Mouse (Mus musculus) adrenal gland, postnatal 36 days (tissue): Measurements from ENCODE around the gene Tgfb1. TPM values are rescaled to one million over a fixed set of nuclear protein-coding genes. Genes with fewer than 3 reads are reported as not detected.

Experiments used
- DNase-seq, 2 experiments: peaks; one replicate each; pipeline ENCODE4 v3.0.0; 2021; ENCODE audit warnings: mixed read lengths in 1 of 2
- long read RNA-seq, 2 experiments: library from polyadenylated mRNA; stranded (forward); transcript quantifications; one replicate each; pipeline ENCODE4 v2.0.0; 2021; ENCODE audit warnings: borderline sequencing depth in 2 of 2
- total RNA-seq, 2 experiments: library from RNA; stranded (reverse); gene quantifications; 2 replicates each; pipeline ENCODE4 v1.2.3; 2021

The Tgfb1 gene
- 10 to 100 TPM; 35.5 to 48.9 TPM for total RNA-seq
- long read RNA-seq, experiment 1, transcript Tgfb1-201 (7 exons, 2,175 nt), result major isoform, 10 of 11 reads
- long read RNA-seq, experiment 1, partial matches to known transcripts, result 1 of 11 reads
- long read RNA-seq, experiment 1, other reads (novel, unspliced or antisense), result 0 of 11 reads
- long read RNA-seq, experiment 2, transcript Tgfb1-201 (7 exons, 2,175 nt), result major isoform, 11 of 13 reads
- long read RNA-seq, experiment 2, partial matches to known transcripts, result 2 of 13 reads
- long read RNA-seq, experiment 2, other reads (novel, unspliced or antisense), result 0 of 13 reads

DNA sequence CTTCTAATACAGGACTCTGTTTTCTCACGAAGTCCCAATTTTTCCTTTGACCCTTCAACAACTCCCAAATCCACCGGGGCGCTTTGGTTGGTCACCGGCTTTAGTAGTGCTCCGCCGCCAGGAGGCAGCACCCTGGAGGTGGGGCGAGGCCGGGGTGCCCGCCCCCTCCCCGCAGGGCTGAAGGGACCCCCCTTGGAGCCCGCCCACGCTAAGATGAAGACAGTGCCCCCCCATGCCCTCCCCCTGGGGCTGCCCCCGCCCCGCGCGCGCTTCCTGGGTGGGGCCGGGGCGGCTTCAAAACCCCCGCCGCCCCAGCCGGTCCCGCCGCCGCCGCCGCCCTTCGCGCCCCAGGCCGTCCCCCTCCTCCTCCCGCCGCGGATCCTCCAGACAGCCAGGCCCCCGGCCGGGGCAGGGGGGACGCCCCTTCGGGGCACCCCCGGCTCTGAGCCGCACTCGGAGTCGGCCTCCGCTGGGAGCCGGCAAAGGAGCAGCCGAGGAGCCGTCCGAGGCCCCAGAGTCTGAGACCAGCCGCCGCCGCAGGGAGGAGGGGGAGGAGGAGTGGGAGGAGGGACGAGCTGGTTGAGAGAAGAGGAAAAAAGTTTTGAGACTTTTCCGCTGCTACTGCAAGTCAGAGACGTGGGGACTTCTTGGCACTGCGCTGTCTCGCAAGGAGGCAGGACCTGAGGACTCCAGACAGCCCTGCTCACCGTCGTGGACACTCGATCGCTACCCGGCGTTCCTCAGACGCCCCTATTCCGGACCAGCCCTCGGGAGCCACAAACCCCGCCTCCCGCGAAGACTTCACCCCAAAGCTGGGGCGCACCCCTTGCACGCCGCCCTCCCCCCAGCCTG lies at the start of gene Tgfb1:
Gene Tgfb1 (plus strand): TSS at position 323 of the 852 bp plus-strand sequence.
- peak; percentile 85 to 91 for DNase-seq

GRCm38 (mm10) chr7:25637099-25637498 lies 49.7 kb upstream of the Tgfb1 start:
- DNase-seq, result no peak

DNA sequence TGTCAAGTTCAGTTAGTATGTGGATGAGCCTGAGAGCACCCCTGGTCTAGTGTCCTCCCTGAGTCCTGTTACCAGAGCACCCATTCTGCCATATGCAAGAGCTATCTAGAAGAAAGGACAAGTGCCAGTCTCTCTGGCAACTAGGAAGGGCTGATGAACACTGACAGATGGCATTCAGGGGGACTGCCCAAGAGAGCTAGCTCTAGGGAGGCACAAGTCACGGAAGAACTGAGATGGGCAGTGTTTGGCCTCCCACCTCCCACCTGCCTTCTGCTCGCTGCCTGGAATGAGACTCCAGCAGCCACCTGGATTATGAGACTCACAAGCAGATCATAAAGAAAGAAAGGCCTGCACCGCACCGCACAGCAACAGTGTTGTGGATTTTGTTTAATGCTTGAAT lies 47.0 kb upstream of the Tgfb1 start:
- DNase-seq, result no peak

- DNase-seq, result no peak
Observed at GRCm38 (mm10) chr7:25644136-25644535, 42.7 kb upstream of the Tgfb1 start.

- no peak for DNase-seq
Observed at GRCm38 (mm10) chr7:25644631-25645030, 42.2 kb upstream of the Tgfb1 start.

DNA sequence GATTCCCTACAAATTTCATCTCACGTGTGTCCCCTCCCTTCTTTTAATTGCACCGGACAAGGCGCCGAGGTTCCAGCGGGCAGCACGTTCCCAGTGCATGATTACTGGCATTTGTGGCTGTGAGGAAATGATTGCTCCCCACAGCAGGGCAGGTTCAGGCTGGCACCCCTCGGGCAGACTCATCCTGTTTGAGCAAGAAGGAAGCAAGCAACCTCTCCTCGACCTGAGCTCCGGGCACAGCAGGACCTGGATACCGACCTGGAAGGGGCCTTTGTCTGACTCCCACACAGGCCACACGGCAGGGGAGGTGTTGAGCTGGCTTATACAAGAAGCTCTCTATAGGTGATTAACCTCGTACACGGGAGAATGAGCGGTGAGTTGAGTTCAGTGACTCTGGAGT lies 41.7 kb upstream of the Tgfb1 start:
- no peak for DNase-seq

GRCm38 (mm10) chr7:25647574-25648123 lies 39.2 kb upstream of the Tgfb1 start:
- DNase-seq, result no peak

DNA sequence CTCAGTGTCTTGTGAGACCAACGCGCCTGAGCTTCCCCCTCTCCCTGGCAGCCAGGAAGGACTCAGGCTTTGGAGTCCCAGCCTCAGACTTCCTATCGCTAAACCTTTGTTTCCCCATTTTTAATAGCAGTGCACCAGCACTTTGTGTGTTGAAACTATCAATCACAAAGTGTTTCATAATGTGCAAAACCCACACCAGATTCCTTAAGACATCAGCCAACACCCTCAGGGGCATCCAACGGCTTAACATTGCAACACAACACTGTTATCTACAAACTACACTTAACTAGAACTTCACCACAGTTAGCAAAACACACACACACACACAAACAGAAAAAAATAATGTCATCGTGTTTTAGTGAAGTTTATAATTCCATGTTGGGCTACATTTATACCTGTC lies 37.0 kb upstream of the Tgfb1 start:
- no peak for DNase-seq

- no peak for DNase-seq
Observed at GRCm38 (mm10) chr7:25651281-25651680, 35.5 kb upstream of the Tgfb1 start.

DNA sequence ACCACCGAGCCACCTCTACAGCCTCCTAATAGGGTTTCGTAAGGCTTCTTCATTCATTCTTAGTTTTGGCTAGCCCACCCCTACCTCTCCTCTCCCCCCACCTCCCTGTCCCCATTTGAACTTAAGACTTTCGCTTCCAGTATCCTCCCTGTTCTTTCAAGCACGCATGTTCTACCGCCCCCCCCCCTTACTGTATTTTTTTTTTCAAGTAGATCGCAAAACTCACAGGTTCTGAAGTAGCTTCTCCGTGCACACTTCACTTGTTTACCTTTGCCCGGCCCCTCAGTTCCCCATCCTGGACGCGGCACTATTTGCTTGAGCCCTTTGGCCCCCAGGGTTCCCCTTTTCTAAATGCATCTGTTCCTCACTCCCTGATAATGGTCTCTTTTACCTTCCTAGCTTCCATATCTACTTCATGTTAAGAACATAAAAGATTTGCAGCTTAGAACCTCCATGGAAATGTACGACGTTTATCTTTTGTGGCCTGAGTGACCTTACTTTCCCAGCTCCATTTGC lies 34.5 kb upstream of the Tgfb1 start:
- no peak for DNase-seq

- peak in 1 of 2 experiments; percentile 49 for DNase-seq
Observed at GRCm38 (mm10) chr7:25655601-25656428, 31.0 kb upstream of the Tgfb1 start.

- no peak for DNase-seq
Observed at GRCm38 (mm10) chr7:25657785-25658184, 29.0 kb upstream of the Tgfb1 start.

DNA sequence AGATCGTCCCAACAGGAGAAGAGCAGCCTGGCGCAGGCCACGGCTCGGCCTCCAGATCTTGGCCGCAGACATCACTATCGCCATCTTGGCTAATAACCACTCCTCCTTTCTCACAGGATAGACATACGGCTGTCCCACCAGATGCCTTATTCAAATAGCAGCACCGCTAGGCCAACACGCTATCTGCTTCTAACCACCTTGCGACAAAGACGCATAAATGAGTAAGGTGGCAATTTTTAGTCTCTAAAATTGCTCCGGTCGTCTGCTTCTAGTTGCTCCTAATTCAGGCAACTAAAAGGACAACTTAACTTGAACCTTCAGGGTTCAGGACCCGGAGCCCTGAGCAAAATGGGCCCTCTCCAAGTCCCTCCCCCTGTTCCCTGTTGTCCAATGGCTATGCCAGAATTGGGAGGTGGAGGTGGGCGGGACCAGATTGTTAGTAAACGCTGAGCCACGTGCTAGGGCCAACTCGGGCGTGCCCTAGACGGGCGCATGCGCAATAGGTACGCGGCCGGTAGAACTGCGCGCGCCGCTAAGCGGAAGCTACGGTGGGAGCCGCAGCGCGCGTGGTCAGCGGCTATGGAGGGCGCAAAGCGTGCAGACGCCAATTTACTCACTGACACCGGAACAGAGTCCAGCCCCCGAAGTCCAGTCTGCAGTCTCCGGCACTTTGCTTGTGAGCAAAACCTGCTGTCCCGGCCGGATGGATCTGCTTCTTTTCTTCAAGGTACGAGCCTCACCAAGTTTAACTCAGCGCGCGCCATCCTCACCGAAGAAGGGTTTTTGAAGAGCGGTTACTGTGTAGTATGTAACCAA lies 27.9 kb upstream of the Tgfb1 start, which contains the start of the genes Bckdha and Exosc5:
Gene Bckdha (minus strand): TSS at position 325 of the 816 bp plus-strand sequence.
Gene Exosc5 (plus strand): TSS at position 508 of the 816 bp plus-strand sequence.
- peak; percentile 98 for DNase-seq

- DNase-seq, result no peak
Observed at GRCm38 (mm10) chr7:25666381-25666780, 20.4 kb upstream of the Tgfb1 start.

DNA sequence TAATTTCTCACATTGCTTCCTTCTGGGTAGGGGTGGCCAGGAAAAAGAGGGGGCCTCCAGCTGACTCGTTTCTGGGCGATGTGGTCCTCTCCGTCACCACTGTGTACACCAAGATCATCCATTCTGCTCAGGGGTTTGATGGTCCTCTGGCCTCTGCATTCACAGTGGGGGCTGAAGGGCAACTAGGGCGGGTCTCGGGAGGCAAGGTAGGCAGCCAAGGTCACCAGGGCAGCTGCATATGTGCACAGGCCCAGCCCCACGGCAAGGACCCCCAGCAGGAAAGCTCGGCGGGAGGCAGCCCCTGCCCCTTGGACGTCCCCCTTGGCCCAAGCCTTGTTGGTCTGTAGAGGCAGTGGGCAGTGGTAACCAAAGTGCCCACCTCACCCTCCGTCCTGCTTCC lies 17.6 kb upstream of the Tgfb1 start:
- DNase-seq, result no peak

GRCm38 (mm10) chr7:25669631-25670030 lies 17.2 kb upstream of the Tgfb1 start:
- no peak for DNase-seq

DNA sequence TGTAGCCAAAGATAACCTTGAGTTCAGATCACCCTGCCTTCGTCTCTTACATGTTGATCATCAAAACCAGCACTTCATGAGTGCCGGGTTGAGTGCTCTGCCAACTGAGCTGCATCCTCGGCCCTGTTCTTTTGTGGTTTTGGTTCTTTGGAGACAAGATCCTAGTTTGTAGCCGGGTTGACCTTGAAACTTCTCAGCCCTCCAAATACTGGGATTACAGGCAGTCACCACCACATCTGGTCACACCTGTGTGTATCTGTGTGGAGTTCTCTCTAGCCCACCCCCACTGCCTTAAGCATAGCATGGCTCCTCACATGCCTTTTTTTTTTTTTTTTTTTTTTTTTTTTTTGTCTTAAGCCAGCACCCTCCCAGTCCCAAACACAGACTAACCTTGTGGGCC lies 16.7 kb upstream of the Tgfb1 start:
- DNase-seq, result no peak

DNA sequence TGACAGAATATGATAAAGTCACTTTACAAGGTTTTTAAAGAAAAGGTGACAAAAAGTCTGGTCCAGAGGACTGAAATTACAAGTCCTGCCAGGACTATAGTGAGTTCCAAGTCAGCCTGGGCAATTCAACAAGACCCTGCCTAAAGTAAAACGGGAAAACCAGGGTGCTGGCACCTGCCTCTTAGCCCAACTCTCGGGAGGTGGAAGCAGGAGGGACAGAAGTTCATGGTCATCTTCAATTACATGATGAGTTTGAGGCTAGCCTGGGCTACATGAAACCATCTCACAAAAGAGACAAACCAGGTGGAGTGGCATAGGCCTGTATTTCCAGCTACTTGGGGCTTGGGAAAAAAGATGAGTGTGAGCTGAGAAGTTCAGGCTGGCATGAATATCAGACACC lies 15.1 kb upstream of the Tgfb1 start:
- DNase-seq, result no peak

DNA sequence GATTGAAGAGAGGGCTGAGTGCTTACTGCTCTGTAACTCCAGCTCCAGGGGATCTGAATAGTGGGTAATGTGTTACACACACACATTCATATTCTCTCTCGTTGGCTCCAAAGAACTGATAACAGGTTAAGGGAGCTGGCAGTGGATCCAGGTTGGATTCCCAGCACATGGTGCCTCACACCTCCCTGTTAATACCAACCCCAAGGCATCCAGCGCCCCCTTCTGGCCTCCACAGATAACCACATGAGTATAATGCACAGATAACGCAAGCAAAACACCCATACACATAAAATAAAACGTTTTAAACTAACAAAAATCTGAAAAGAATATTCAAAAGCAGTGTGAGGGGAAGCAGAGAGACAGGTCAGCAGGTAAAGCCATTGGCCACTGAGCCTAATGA lies 14.4 kb upstream of the Tgfb1 start:
- DNase-seq, result no peak

GRCm38 (mm10) chr7:25674297-25674696 lies 12.5 kb upstream of the Tgfb1 start:
- DNase-seq, result no peak

DNA sequence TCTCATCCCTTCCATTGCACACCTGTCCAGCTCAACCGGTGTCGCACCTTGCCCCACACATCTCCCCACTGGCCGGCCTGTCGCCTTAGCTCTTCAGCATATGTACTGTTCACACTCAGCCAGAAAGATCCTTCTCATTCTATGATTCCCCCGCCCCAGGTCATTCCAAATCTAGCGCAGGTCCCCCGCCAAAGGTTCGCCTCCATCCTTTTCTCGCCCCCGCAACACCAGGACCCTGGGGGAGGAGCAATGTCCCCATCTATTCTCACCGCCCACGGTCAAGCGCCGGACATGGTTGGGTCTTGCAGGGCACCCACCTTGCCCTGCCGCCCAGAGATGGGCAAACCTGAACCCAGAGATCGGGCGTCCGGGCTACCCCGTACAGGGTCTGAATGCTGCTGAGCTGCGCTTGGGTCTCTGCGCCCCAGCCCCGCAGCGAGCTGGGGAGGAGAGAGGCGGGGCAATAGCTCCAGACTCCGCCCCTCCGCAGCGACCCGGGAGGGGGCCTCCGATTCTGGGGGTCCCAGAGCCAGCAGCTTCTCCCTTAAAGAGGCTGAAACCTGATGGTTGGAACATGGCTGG lies 12.0 kb upstream of the Tgfb1 start, which contains the start of gene Tmem91:
Gene Tmem91 (minus strand): TSS at position 448 of the 582 bp plus-strand sequence.
- DNase-seq, result no peak
